Mouse (Mus musculus) forebrain, embryonic 12.5 days (tissue): ENCODE data around the gene Klf11. TPM values are rescaled to one million over a fixed set of nuclear protein-coding genes. Genes with fewer than 3 reads are reported as not detected.

ENCODE experiments used
- ATAC-seq: fragments of 200-750 bp; cut with Nextera tagmentation; 2 replicates; pipeline ENCODE4 v1.8.0; 2017; ENCODE audit warnings: moderate TSS enrichment; ENCODE audit not compliant: low FRiP score
- H3K27ac ChIP-seq: fragments of 300-500 bp; sonication (generic); 2 replicates; pipeline ENCODE4 v1.5.1; 2016; ENCODE audit warnings: mild to moderate bottlenecking
- H3K27me3 ChIP-seq: fragments of 300-500 bp; sonication (generic); 2 replicates; pipeline ENCODE4 v1.6.1; 2016; ENCODE audit warnings: mild to moderate bottlenecking
- H3K36me3 ChIP-seq: fragments of 300-500 bp; sonication (generic); replicated peaks from 2 replicates; pipeline ENCODE4 v1.6.1; 2016; ENCODE audit warnings: mild to moderate bottlenecking
- H3K4me1 ChIP-seq: fragments of 300-500 bp; sonication (generic); 2 replicates; pipeline ENCODE4 v1.6.1; 2016
- H3K4me2 ChIP-seq: fragments of 300-500 bp; sonication (generic); 2 replicates; pipeline ENCODE4 v1.6.1; 2016; ENCODE audit warnings: mild to moderate bottlenecking, moderate library complexity
- H3K4me3 ChIP-seq: fragments of 300-500 bp; sonication (generic); replicated peaks from 2 replicates; pipeline ENCODE4 v1.5.1; 2016; ENCODE audit warnings: mild to moderate bottlenecking
- H3K9ac ChIP-seq: fragments of 300-500 bp; sonication (generic); 2 replicates; pipeline ENCODE4 v1.6.1; 2016; ENCODE audit warnings: mild to moderate bottlenecking
- H3K9me3 ChIP-seq: fragments of 300-500 bp; sonication (generic); 2 replicates; pipeline ENCODE4 v1.6.1; 2016
- WGBS: fragments of 180-500 bp; shearing (Covaris S2); methylation state at CpG from one replicate; pipeline ENCODE4 v1.1.7; 2016; 5-methylcytosine and 5-hydroxymethylcytosine counted together
- polyA plus RNA-seq: library from polyadenylated mRNA; unstranded; fragments of >200 nt; fragmentation: Nextera tagmentation; extraction: Ambion mirVana; gene quantifications from 2 replicates; pipeline ENCODE4 v1.2.1, GENCODE M21; 2016

Klf11 gene
- polyA plus RNA-seq: 15.4 and 15.5 TPM in 2 replicates

DNA sequence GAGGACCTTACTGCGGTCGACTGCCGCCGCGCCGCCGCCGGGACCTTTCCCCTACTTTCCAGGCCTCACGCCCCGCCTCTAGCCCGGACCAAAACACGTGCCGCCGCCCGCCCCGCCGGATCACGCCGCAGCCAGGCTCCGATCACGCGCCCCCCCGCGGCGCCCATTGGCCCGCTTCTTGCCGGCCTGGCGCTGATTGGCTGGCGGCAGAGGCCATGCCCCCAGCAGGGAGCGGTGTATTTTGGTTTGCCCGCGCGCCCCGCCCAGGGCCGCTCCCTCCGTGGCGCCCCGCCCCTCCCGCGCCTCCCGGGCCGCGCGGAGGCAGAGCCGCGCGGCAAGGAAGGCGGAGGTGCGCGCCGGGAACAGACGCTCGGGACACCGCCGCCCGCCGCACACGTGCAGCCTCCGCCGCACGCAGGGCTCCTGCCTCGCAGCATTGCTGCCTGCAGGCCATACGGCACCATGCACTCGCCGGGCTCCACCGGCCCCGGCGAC is at the start of gene Klf11:
Gene Klf11 (plus strand): TSS at position 212 of the 495 bp plus-strand sequence.
- ATAC-seq: peak; percentile 94
- Histone ChIP-seq H3K4me1 (peaks cover 28% of the 10 kb centered on the region), H3K4me2 (peak within 1 kb of the TSS; percentile 66), H3K27me3 (peaks cover 4% of the 10 kb centered on the region; the same call in 1 of the 2 replicates), H3K9me3 (no peaks in the 10 kb centered on the region), H3K27ac (peak within 1 kb of the TSS; percentile 94), H3K36me3 (peaks cover 27% of the 10 kb centered on the region), H3K9ac (peak within 1 kb of the TSS; percentile 90), H3K4me3 (peak within 1 kb of the TSS; percentile 86)
- WGBS: under 1% methylated on average over 67 of the region's 68 CpGs

DNA sequence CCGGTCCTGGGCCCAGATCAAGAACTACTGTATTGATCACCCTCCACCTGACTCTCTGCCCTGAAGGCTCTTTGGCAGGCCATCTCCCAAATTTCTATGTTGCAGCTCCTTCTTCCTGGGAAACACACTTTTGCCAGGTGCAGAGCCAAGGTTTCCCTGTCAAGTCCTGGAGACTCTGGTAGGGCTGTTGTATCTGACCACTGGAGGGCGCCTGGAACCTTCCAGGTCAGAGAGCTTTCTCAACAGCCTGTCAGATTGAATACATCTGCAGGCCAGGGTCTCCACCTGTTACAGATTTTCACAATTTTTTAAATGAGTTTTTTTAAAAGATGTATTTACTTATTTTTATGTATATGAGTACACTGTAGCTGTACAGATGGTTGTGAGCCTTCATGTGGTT is 47.8 kb upstream of the Klf11 start:
- ATAC-seq: no peak
- Histone ChIP-seq H3K9me3 (no peaks in the 10 kb centered on the region), H3K27ac (no peak overlapping the region), H3K27me3 (peaks cover 5% of the 10 kb centered on the region; the same call in 1 of the 2 replicates), H3K36me3 (no peaks in the 10 kb centered on the region), H3K4me3 (no peak overlapping the region), H3K4me1 (0 out of 2 replicates have a peak, but pooled peaks cover 3% of the 10 kb centered on the region), H3K9ac (no peak overlapping the region), H3K4me2 (no peak overlapping the region)
- 40% methylated on average over 2 of the region's 2 CpGs for WGBS

DNA sequence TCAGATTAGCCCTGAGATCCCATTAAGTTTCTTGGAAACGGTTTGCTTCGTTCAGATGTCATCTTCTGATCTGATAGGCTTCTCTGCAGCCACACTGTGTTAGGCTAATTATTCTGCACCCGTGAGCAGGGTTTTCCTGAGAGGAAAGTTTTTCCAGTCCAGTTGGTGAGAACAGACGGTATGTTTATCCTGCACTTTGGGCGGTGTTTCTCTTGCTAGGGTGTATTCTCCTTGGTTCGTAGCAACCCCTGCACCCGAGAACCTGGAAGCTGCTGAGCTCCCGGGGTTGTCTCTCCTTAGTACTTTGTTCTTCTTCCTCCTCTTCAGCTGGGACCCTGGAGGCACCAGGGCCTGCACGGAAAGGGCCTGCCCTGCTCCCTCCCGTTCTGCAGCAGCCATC is 44.9 kb upstream of the Klf11 start:
- no peak overlapping the region for H3K9ac ChIP-seq
- ATAC-seq: no peak
- no peaks in the 10 kb centered on the region for H3K9me3 ChIP-seq
- 40% methylated on average over 10 of the region's 10 CpGs for WGBS
- H3K4me1 ChIP-seq: 0 out of 2 replicates have a peak, but pooled peaks cover 3% of the 10 kb centered on the region
- no peak overlapping the region for H3K4me3 ChIP-seq
- H3K27ac ChIP-seq: no peak overlapping the region
- H3K4me2 ChIP-seq: no peak overlapping the region
- peaks cover 5% of the 10 kb centered on the region; the same call in 1 of the 2 replicates for H3K27me3 ChIP-seq
- H3K36me3 ChIP-seq: no peaks in the 10 kb centered on the region

DNA sequence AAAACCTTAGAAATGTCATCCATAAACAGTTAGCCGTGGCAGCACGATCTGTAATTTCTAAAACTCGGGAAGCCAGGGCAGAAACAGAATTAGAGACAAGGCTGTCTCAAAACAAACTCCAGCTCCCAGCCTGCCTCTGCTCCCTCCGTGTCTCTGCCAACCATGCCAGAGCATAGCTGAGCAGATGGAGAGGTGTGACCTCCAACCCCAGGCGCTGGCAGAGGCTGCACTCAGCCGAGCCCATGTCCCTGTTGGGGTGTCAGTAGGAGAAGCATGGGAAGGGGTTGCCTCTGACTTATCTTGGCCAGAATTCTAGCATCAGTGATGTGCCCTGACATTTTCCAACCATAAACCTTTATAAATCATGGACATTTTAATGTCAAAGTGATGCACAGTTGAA is 38.5 kb upstream of the Klf11 start:
- ATAC-seq: no peak
- no peaks in the 10 kb centered on the region for H3K36me3 ChIP-seq
- H3K9me3 ChIP-seq: no peaks in the 10 kb centered on the region
- no peaks in the 10 kb centered on the region for H3K4me1 ChIP-seq
- H3K27me3 ChIP-seq: no peaks in the 10 kb centered on the region
- WGBS: 84% methylated on average over 6 of the region's 6 CpGs
- no peak overlapping the region for H3K27ac ChIP-seq
- no peak overlapping the region for H3K4me3 ChIP-seq
- H3K4me2 ChIP-seq: no peak overlapping the region
- no peak overlapping the region for H3K9ac ChIP-seq

DNA sequence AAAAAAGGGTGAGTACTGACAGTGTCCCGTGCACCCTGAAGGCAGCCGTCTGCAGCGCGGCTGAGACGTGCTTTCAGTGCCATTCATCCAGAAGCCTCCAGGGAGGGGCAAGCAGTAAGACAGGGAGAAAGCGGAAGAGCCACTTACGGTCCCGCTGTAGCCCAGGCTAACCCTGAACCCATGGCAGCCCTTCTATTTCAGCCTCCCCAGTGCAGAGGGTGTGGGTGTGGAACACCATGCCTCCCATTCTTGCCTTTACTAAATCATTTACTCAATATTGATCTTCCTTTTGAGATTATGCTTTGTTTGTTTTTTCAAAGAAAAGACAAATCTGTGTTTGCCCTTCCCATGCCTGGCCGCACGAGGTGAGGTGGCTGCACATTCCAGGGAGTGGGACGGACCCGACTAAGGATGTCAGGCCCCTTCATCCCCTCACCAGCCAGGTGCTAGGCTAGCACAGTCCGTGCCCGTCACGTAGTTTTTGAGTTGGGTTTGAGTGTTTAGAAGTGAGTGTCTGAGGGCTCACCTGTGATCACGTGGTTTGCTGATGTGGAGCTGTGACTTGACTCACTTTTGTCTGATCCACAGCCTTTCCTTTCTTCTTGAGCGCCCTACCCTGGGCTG is 36.5 kb upstream of the Klf11 start:
- Histone ChIP-seq H3K4me3 (no peak overlapping the region), H3K4me1 (no peaks in the 10 kb centered on the region), H3K9ac (no peak overlapping the region), H3K36me3 (no peaks in the 10 kb centered on the region), H3K9me3 (no peaks in the 10 kb centered on the region), H3K4me2 (no peak overlapping the region), H3K27me3 (no peaks in the 10 kb centered on the region), H3K27ac (no peak overlapping the region)
- no peak for ATAC-seq
- 84% methylated on average over 17 of the region's 17 CpGs for WGBS

DNA sequence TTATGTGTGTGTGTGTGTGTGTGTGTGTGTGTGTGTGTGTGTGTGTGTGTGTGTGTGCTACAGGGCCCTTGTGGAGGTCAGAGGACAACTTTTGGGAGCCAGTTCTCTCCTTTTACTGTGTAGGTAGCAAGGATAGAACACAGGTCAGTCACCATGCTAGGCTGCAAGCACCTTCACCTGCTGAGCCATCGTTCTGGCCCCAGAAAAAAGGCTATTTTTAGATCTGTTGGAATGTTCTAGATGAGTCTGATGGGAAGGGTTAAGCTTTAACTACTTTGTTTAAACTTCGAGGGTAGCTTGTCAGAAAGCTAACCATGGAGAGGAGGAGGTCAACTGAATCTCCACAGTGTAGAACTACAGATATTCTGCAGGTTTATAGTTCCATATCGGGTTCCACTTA is 35.9 kb upstream of the Klf11 start:
- Histone ChIP-seq H3K4me3 (no peak overlapping the region), H3K4me1 (no peaks in the 10 kb centered on the region), H3K27ac (no peak overlapping the region), H3K9me3 (no peaks in the 10 kb centered on the region), H3K4me2 (no peak overlapping the region), H3K36me3 (no peaks in the 10 kb centered on the region), H3K27me3 (no peaks in the 10 kb centered on the region), H3K9ac (no peak overlapping the region)
- 89% methylated on average over 3 of the region's 3 CpGs for WGBS
- no peak for ATAC-seq

DNA sequence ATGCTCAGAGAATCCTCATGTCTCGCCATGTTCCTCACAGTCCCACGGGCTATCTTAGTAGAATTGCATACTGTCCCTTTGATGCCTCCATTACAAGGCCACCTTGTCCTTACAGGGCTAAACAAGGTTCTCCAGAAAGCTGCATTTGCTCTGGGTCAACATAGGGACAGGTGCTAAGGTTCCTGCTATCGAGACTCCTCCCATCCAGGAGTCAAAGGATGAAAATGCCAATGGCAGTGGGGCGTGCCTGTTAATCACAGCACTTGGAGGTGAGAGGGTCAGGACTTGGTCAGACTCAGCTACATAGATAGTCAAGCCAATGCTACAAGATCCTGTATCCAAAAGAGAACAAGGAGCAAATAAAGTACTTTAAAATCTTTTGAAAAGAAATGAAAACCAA is 31.6 kb upstream of the Klf11 start:
- no peaks in the 10 kb centered on the region for H3K36me3 ChIP-seq
- H3K27ac ChIP-seq: no peak overlapping the region
- no peak for ATAC-seq
- H3K27me3 ChIP-seq: no peaks in the 10 kb centered on the region
- H3K4me3 ChIP-seq: no peak overlapping the region
- H3K4me1 ChIP-seq: peaks cover 9% of the 10 kb centered on the region; the same call in 1 of the 2 replicates
- WGBS: 86% methylated on average over 4 of the region's 4 CpGs
- H3K4me2 ChIP-seq: no peak overlapping the region
- H3K9ac ChIP-seq: no peak overlapping the region
- H3K9me3 ChIP-seq: no peaks in the 10 kb centered on the region

DNA sequence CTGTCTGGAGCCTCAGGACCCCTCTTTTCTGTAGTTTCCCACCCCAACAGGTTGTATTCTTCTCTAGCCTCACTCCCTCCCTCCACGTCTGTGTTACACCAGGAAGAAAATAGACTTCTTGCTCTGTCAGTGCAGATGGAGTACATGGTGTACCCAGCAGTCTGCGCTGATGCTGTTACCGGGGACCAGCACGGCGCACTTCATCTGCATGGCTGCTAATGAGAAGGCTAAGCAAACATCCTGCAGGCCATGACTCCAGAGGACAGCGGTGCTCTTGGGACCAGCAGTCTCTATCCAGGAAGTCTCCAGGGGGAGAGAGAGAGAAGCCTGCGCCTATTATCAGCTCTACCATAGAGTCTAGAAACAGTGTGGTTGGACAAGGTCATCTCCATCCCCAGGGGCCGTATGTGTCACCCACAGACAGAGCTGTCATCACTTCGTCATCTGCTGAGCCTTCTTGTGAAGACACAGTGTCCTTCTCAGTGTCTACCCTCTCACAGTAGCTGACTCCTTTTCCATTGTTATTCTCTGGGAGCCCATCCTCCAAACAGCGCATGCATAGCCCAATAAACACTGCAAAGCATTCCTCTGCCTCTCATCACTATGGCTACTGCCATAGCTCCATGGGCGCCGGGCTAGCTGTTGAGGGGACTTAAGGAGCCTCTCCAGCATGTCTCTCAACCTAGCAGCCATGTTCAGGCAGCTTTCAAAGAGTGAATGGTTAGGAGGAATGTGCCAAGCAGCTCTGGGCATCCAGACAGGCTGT is 27.4 kb upstream of the Klf11 start:
- no peaks in the 10 kb centered on the region for H3K27me3 ChIP-seq
- peaks cover 12% of the 10 kb centered on the region; the same call in 1 of the 2 replicates for H3K4me1 ChIP-seq
- H3K4me3 ChIP-seq: no peak overlapping the region
- H3K36me3 ChIP-seq: no peaks in the 10 kb centered on the region
- H3K9me3 ChIP-seq: no peaks in the 10 kb centered on the region
- no peak overlapping the region for H3K4me2 ChIP-seq
- no peak for ATAC-seq
- no peak overlapping the region for H3K27ac ChIP-seq
- no peak overlapping the region for H3K9ac ChIP-seq
- WGBS: 81% methylated on average over 12 of the region's 12 CpGs

DNA sequence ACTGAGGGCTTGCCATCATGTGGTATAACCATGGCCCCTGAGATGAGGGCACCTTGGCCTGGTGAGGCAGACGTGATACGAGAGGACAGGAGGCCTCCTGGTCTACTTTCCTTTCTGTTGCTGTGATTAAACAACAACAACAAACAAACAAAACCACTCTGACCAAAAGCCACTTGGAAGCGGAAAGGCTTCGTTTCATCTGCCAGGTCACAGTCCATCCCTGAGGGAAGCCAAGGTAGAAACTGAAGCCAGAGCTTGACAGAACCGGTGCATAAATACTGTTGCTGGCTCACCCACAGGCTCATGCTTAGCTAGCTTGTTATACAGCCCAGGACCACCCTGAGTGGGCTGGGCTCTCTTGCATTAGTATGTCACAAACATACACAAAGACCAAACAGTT is 24.7 kb upstream of the Klf11 start:
- no peaks in the 10 kb centered on the region for H3K27me3 ChIP-seq
- H3K4me3 ChIP-seq: no peak overlapping the region
- no peak overlapping the region for H3K27ac ChIP-seq
- 92% methylated on average over 5 of the region's 5 CpGs for WGBS
- peaks cover 12% of the 10 kb centered on the region; the same call in 1 of the 2 replicates for H3K4me1 ChIP-seq
- H3K4me2 ChIP-seq: no peak overlapping the region
- ATAC-seq: no peak
- no peak overlapping the region for H3K9ac ChIP-seq
- H3K9me3 ChIP-seq: no peaks in the 10 kb centered on the region
- no peaks in the 10 kb centered on the region for H3K36me3 ChIP-seq

DNA sequence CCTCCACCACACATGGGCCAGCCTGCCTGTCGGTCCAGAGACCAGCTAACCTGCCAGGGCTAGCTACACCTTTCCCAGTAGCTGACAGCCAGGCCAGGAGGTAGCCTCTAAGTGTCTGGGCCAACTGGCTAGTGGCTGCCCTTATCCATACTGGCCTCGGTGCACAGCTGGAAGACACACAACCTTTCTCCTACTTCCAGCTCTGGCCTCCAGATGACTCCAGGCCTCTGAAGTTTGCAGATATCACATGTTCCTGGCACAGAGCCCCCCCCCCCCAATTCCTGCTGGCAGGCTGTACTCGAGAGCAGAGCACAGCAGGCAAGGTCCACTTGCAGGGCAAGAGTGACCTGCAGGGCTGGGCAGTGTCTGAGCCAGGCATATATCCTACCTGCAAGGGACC is 23.9 kb upstream of the Klf11 start:
- no peaks in the 10 kb centered on the region for H3K36me3 ChIP-seq
- no peak overlapping the region for H3K4me2 ChIP-seq
- no peak overlapping the region for H3K9ac ChIP-seq
- no peaks in the 10 kb centered on the region for H3K27me3 ChIP-seq
- no peak overlapping the region for H3K4me3 ChIP-seq
- H3K4me1 ChIP-seq: peaks cover 14% of the 10 kb centered on the region; the same call in 1 of the 2 replicates
- H3K9me3 ChIP-seq: no peaks in the 10 kb centered on the region
- H3K27ac ChIP-seq: no peak overlapping the region
- WGBS: 62% methylated on average over 3 of the region's 3 CpGs
- ATAC-seq: no peak

DNA sequence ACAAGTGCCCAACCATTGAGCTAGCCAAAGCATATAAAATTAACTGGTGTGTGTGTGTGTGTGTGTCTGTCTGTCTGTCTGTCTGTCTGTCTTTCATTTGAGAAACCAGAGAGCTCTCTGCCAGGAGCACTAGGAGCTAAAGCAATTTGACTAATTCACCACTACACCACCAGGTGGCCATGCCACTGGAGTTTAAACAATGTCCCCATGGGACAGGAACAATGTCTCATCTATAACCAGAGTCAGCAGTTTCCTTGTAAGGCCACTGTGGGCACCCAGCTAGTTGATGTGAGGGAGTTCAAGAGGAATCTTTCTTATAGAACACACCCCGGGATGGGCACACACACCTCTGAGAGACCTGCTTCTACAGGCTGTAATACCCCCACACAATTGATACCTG is 20.9 kb upstream of the Klf11 start:
- no peak overlapping the region for H3K9ac ChIP-seq
- 0 out of 2 replicates have a peak, but pooled peaks cover 3% of the 10 kb centered on the region for H3K4me1 ChIP-seq
- H3K36me3 ChIP-seq: no peaks in the 10 kb centered on the region
- WGBS: 79% methylated on average over 1 of the region's 1 CpGs
- H3K4me2 ChIP-seq: no peak overlapping the region
- H3K27me3 ChIP-seq: no peaks in the 10 kb centered on the region
- no peak overlapping the region for H3K27ac ChIP-seq
- ATAC-seq: no peak
- H3K9me3 ChIP-seq: no peaks in the 10 kb centered on the region
- H3K4me3 ChIP-seq: no peak overlapping the region

DNA sequence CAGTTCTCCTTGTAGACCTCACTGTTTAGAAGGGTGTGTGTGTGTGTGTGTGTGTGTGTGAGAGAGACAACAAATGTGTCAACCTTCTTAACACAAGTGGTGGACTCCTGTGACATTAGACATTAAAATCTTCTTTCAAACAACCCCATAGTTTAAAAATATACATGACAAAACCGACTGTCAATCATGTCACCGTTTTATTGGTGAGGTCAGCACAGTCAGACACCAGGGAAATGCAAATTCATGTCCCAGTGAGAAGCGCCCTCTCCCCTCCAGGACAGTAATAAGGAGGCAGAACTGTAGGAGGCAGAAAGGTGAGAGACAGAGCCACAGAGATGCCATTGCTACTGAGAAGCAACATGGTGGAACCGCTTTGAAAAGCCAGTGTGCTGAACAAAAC is 18.7 kb upstream of the Klf11 start:
- no peak for ATAC-seq
- Histone ChIP-seq H3K4me1 (0 out of 2 replicates have a peak, but pooled peaks cover 3% of the 10 kb centered on the region), H3K4me3 (no peak overlapping the region), H3K27me3 (peaks cover 3% of the 10 kb centered on the region; the same call in 1 of the 2 replicates), H3K36me3 (no peaks in the 10 kb centered on the region), H3K27ac (no peak overlapping the region), H3K9ac (no peak overlapping the region), H3K4me2 (no peak overlapping the region), H3K9me3 (no peaks in the 10 kb centered on the region)
- WGBS: 64% methylated on average over 4 of the region's 4 CpGs
